8 mouse cellular contexts compared by ENCODE assay signal in genomic region chr6:84588895-84589652, GRCm38 (mm10). TPM values are rescaled to one million over a fixed set of nuclear protein-coding genes. Genes with fewer than 3 reads are reported as not detected.
DNase-seq lines count a peak whose midpoint lies in the region; ATAC-seq and TF ChIP-seq lines count a peak whose summit lies in the region.

No protein-coding gene starts in this region.

- no peak overlapping the region for H3K9ac ChIP-seq in heart, embryonic 11.5 days (ENCODE audit: low read depth, low read length)
- H3K9ac ChIP-seq in kidney, embryonic 15.5 days: peak overlapping the region; percentile 41; the same call in 1 of the 2 replicates

- TF ChIP-seq POLR2A in bone marrow macrophage, adult 2 months (IDR thresholded peaks at IDR 0.05; ENCODE audit: borderline replicate concordance, low read depth, low read length): no peak
- TF ChIP-seq POLR2A in testis, adult 2 months (IDR thresholded peaks at IDR 0.05; ENCODE audit: control insufficient read depth, low read depth, low read length): no peak
- TF ChIP-seq POLR2A in thymus, adult 2 months (IDR thresholded peaks at IDR 0.05; ENCODE audit: control insufficient read depth, extremely low read depth, insufficient read depth, low read length, poor library complexity): no peak

- H3K36me3 ChIP-seq in heart, embryonic 11.5 days (ENCODE audit: control insufficient read depth, insufficient read depth, low read length): no peaks in the 10 kb centered on the region
- no peaks in the 10 kb centered on the region for H3K36me3 ChIP-seq in kidney, embryonic 15.5 days
- H3K36me3 ChIP-seq in testis, adult 2 months (ENCODE audit: control insufficient read depth, insufficient read depth, low read length): no peaks in the 10 kb centered on the region
- no peaks in the 10 kb centered on the region for H3K36me3 ChIP-seq in thymus, adult 2 months (ENCODE audit: control insufficient read depth, insufficient read depth, low read length)

- H3K9me3 ChIP-seq in heart, embryonic 11.5 days (replicated peaks; ENCODE audit: control insufficient read depth, low read length): no peaks in the 10 kb centered on the region
- no peaks in the 10 kb centered on the region for H3K9me3 ChIP-seq in kidney, embryonic 15.5 days (replicated peaks)

- peak overlapping the region; percentile 94 for H3K4me2 ChIP-seq in heart, embryonic 11.5 days
- H3K4me2 ChIP-seq in kidney, embryonic 15.5 days: peak overlapping the region; percentile 89

- TF ChIP-seq CTCF in bone marrow macrophage, adult 2 months (IDR thresholded peaks at IDR 0.05; ENCODE audit: low read depth, low read length): no peak
- TF ChIP-seq CTCF in testis, adult 2 months (IDR thresholded peaks at IDR 0.05; ENCODE audit: control insufficient read depth, insufficient read depth, insufficient replicate concordance, low read depth, low read length): no peak
- TF ChIP-seq CTCF in thymus, adult 2 months (IDR thresholded peaks at IDR 0.05; ENCODE audit: borderline replicate concordance, control insufficient read depth, extremely low read depth, insufficient read depth, low read length, poor library complexity): no peak

- intact Hi-C loops in left cerebral cortex, postnatal 25 days (cut with DNase I): loop anchor here (10.0 kb wide), 1 partner anchor 874 kb away; the partner anchor contains the start of gene Vax2

- DNase-seq in left cerebral cortex, postnatal 25 days (ENCODE audit: low spot score in 2 of 2): peak; percentile 15 to 21
- DNase-seq in left cerebral cortex, adult 11 months (ENCODE audit: low spot score): no peak
- DNase-seq in lung, postnatal 10 days: peak; percentile 72
- no peak for DNase-seq in thymus, adult 2 months

- under 1% methylated on average over 43 of the region's 54 CpGs for WGBS in heart, embryonic 11.5 days (ENCODE audit: insufficient replicate concordance)
- WGBS in kidney, embryonic 15.5 days: 1% methylated on average over 46 of the region's 54 CpGs
- WGBS in thymus, adult 2 months: 4% methylated on average over 54 of the region's 54 CpGs

- peaks cover 3% of the 10 kb centered on the region; the same call in 1 of the 2 replicates for H3K4me1 ChIP-seq in bone marrow macrophage, adult 2 months (ENCODE audit: control insufficient read depth, insufficient read depth, low read length)
- H3K4me1 ChIP-seq in heart, embryonic 11.5 days (ENCODE audit: control insufficient read depth, insufficient read depth, low read length): peaks cover 27% of the 10 kb centered on the region
- peaks cover 76% of the 10 kb centered on the region for H3K4me1 ChIP-seq in kidney, embryonic 15.5 days
- peaks cover 25% of the 10 kb centered on the region for H3K4me1 ChIP-seq in testis, adult 2 months (ENCODE audit: control insufficient read depth, insufficient read depth, low read length)
- H3K4me1 ChIP-seq in thymus, adult 2 months (replicated peaks; ENCODE audit: control insufficient read depth, insufficient read depth, low read length): peaks cover 4% of the 10 kb centered on the region; the same call in 1 of the 2 replicates

- peak overlapping the region; percentile 45 for H3K4me3 ChIP-seq in bone marrow macrophage, adult 2 months (ENCODE audit: insufficient read depth, low read length)
- peak overlapping the region; percentile 47 for H3K4me3 ChIP-seq in heart, embryonic 11.5 days (ENCODE audit: low read depth, low read length)
- peak overlapping the region; percentile 50 for H3K4me3 ChIP-seq in kidney, embryonic 15.5 days (replicated peaks)
- peak overlapping the region; percentile 50 for H3K4me3 ChIP-seq in testis, adult 2 months (ENCODE audit: control insufficient read depth, low read depth, low read length)
- no peak overlapping the region for H3K4me3 ChIP-seq in thymus, adult 2 months (ENCODE audit: control insufficient read depth, insufficient read depth, low read length)

- ATAC-seq in heart, embryonic 11.5 days (replicated peaks; ENCODE audit: insufficient number of reproducible peaks, low FRiP score, low TSS enrichment): no peak
- ATAC-seq in kidney, embryonic 15.5 days (replicated peaks; ENCODE audit: low FRiP score): no peak

- no peak overlapping the region for H3K27ac ChIP-seq in bone marrow macrophage, adult 2 months (ENCODE audit: insufficient read depth, low read depth, low read length)
- H3K27ac ChIP-seq in heart, embryonic 11.5 days (ENCODE audit: low read depth, low read length): no peak overlapping the region
- H3K27ac ChIP-seq in kidney, embryonic 15.5 days: 0 out of 2 replicates have a peak overlapping the region, but pooled peaks have one; percentile 27
- no peak overlapping the region for H3K27ac ChIP-seq in testis, adult 2 months (ENCODE audit: control insufficient read depth, insufficient read depth, low read depth, low read length)
- H3K27ac ChIP-seq in thymus, adult 2 months (ENCODE audit: control insufficient read depth, insufficient read depth, low read length): no peak overlapping the region

- H3K27me3 ChIP-seq in heart, embryonic 11.5 days (ENCODE audit: control insufficient read depth, insufficient read depth, low read length): peaks cover 62% of the 10 kb centered on the region
- peaks cover 100% of the 10 kb centered on the region for H3K27me3 ChIP-seq in kidney, embryonic 15.5 days
- H3K27me3 ChIP-seq in testis, adult 2 months (ENCODE audit: control insufficient read depth, insufficient read depth, low read length): peaks cover 2% of the 10 kb centered on the region; the same call in 1 of the 2 replicates
- H3K27me3 ChIP-seq in thymus, adult 2 months (ENCODE audit: control insufficient read depth, insufficient read depth, low read length): peaks cover 35% of the 10 kb centered on the region

RNA-seq across cellular contexts. Expression of gene Cyp26b1, which starts 4.6 kb away (rescaled TPM):
- 10 to 100 TPM; 10.1 TPM for total RNA-seq in left cerebral cortex, postnatal 25 days (2021)
- 0.16 TPM in 1 of 2 replicates, not detected in the other for polyA plus RNA-seq in bone marrow macrophage, adult 2 months (2012; ENCODE audit: insufficient read depth, insufficient read length, missing spikeins)
- 1.3 and 1.7 TPM in 2 replicates for polyA plus RNA-seq in heart, embryonic 11.5 days (2014; fragmentation: Nextera tagmentation; extraction: Ambion mirVana)
- polyA plus RNA-seq in kidney, embryonic 15.5 days (2015; fragmentation: Nextera tagmentation; extraction: Ambion mirVana): 5.7 and 6.4 TPM in 2 replicates
- 9.1 and 14.0 TPM in 2 replicates for polyA plus RNA-seq in testis, adult 2 months (2012; rRNA removed)
- 6.6 and 6.7 TPM in 2 replicates for polyA plus RNA-seq in thymus, adult 2 months (2012; rRNA removed)

Comparison
In these comparisons a context has a peak if more than half of its experiments do, and no peak if none do; other contexts are left out.
1. DNase-seq: peak in left cerebral cortex, postnatal 25 days (2 of 2) and lung, postnatal 10 days (single experiment); none in left cerebral cortex, adult 11 months (single experiment) and thymus, adult 2 months (single experiment).